Mouse (Mus musculus) liver, embryonic 14.5 days (tissue): ENCODE measurements around the gene Casp7.

ENCODE experiments used
- CTCF ChIP-seq: IDR thresholded peaks from 2 replicates; pipeline ENCODE4 v1.5.1; 2016; ENCODE audit warnings: antibody characterized with exemption, low read depth, control low read depth
- EP300 ChIP-seq: IDR thresholded peaks from 2 replicates; pipeline ENCODE4 v1.6.1; 2016; ENCODE audit warnings: antibody characterized with exemption, low read depth

DNA sequence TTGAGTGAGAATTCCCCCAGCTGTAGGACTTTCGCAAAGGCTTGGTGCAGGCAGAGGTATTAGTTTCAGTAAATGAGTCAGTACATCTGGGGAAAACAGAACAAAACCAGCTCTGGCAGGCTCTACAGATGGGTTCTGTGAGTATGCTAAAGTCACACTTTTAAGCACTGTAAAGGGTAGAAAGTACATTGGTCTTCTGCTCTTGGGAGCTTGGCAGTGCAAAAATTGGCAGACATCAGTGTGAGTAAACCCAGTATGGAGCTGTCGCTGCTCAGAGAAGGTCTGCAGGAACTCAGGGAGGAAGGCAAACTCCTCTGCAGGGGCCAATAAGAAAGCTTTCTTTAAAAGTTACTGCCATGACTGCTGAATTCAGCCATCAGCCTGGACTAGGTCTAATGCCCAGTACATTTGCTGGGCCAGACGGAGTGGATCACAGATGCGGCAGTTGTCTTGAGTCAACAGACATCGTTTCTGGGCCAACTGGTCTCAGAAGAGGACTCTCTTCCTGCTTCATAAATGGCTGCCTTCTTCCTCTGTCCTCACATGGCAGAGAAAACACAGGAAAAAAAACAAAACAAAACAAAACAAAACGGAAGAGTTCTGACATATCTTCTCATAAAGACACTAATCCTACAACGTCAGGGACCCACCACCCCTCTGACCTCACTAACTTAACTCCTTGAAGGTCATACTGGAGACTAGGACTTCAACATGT lies 41.6 kb downstream of the Casp7 start:
- TF ChIP-seq CTCF (no peak), EP300 (no peak)
